Mouse (Mus musculus) T-helper 17 cell (primary cell): ENCODE results near the gene Tldc2.

ENCODE experiments used
- in situ Hi-C, 2 experiments: fragments of 300-600 bp; cut with MboI, MseI; formaldehyde crosslinking; loops; 1 replicate in 1 of 2; 2 replicates in 1 of 2; pipeline ENCODE4 v1.15.1; 2025; ENCODE audit warnings: high pct_unique_total_duplicates in 2 of 2

Tldc2 gene

DNA sequence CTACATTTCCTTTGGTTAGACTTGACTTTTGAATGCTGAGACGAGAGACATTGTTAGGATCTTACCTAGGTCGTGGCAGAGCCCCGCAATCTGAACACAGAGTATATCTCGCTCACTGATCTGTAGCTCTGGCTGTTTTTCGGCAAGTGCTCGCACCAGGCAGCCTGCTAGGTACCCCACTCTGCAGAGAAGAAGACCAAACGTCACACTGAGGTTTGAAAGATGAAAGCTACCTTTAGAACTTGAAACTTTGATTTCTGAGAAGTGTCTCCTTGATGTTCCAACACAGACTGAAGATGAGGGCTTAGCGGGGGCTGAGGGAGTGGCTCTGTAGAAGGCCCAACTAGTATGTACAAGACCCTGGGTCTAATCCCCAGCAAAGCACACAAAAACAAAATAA lies 34.9 kb downstream of the Tldc2 start:
- in situ Hi-C loops, result no loop called here

GRCm38 (mm10) chr2:157125246-157125645 lies 38.4 kb downstream of the Tldc2 start:
- in situ Hi-C loops, result loop anchor here in 1 of 2 experiments (5.0 kb wide), 1 partner anchor 77 kb away; the partner anchor contains the start of gene Rbl1

DNA sequence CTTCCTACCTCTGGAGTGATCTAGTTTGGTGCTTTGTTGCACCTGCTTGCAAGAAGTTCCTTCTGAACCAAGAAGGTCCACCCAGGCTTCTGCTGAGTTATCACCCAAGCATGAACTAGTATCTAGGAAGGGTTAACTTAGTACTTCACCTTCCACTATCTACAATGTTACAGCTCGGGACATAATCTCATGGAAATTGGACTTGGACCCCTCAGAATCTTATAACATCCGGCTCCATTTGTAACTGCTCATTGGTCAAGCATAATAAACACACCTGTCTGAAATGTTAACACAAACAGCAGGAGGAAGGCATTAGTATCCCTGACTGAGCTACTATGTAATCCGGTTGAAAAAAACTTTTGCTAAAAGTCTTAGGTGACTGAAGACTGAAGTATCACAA lies 40.5 kb downstream of the Tldc2 start:
- in situ Hi-C loops, result loop anchor here in 1 of 2 experiments (5.0 kb wide), 1 partner anchor 75 kb away; the partner anchor contains the start of gene Rbl1

- in situ Hi-C loops, result loop anchor here in 1 of 2 experiments (5.0 kb wide), 1 partner anchor 74 kb away; the partner anchor contains the start of gene Rbl1
Observed at GRCm38 (mm10) chr2:157128072-157128471, 41.2 kb downstream of the Tldc2 start.

DNA sequence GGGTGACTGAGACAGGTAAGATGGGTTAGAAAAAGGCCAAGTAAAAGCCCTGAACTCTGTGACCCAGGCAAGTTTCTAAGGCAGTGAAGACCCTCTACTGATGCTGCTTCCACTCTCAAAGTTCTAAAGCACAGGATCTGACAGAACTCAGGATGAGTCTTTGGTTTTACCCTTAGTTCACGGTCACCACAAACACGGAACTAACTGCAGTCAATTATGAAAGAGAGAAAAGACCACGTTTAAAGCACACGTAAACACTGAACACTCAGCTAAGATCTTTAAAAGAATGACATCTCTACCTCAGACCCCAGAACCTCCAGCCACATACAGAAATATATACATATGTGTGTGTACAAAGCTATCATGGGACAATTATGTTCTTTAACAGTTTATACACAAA lies 42.2 kb downstream of the Tldc2 start:
- in situ Hi-C loops, result loop anchor here in 1 of 2 experiments (5.0 kb wide), 1 partner anchor 73 kb away; the partner anchor contains the start of gene Rbl1

GRCm38 (mm10) chr2:157129601-157130164 lies 42.8 kb downstream of the Tldc2 start:
- in situ Hi-C loops, result loop anchor here in 1 of 2 experiments (5.0 kb wide), 2 partner anchors 73 to 1048 kb away; partner anchors contain the start of gene Rbl1

DNA sequence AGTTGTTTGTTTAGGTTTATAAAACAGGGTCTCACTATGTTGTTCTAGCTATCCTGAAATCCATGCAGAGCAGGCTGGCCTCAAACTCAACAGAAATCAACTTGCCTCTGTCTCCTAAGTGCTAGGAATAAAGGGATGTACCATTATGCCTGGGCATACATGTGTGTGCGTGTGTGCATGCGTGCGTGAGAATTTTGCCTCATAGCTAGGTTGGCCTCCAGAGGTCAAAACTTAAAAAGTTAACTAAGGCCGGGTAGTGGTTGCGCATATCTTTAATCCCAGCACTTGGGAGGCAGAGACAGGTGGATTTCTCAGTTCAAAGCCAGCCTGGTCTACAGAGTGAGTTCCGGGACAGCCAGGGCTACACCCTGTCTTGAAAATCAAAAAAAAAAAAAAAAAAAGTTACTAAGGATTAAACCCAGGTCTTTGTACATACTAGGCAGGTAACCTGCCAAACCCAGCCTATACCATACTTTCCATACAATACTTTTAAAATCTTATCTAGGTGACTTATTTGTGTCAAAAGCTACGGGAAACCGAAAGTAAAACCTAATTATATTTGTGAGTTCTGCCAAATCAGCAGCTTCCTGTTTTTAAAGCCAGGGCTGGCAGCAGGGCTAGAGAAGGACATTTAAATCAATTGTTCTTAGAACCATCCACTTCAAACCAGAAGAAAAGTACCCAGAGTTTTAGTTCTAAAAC lies 44.1 kb downstream of the Tldc2 start:
- in situ Hi-C loops, result loop anchor here in 1 of 2 experiments (5.0 kb wide), 1 partner anchor 1046 kb away; no protein-coding TSS in a partner anchor

DNA sequence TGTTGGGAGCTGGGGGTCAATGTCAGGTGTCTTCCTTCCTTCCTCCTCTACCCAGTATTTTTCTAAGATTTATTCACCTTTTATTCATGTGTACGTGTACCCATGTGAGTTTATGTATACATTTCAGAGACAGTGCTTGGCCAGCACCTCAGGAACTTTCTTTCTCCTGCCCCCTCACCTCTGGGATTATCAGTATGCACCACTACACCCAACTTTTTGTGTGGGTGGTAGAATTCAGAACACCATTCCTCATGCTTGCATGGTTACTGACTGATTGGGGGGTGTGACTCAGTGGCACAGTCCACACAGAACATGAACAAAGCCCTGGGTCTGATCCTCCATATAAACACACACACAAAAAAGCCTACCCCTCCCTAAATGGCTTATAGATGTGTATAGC lies 45.2 kb downstream of the Tldc2 start:
- in situ Hi-C loops, result loop anchor here in 1 of 2 experiments (5.0 kb wide), 1 partner anchor 1045 kb away; no protein-coding TSS in a partner anchor

GRCm38 (mm10) chr2:157132686-157133540 lies 46.1 kb downstream of the Tldc2 start:
- in situ Hi-C loops, result loop anchor here in 1 of 2 experiments (5.0 kb wide), 1 partner anchor 1044 kb away; no protein-coding TSS in a partner anchor

GRCm38 (mm10) chr2:157133769-157134478 lies 47.1 kb downstream of the Tldc2 start:
- in situ Hi-C loops, result loop anchor here in 1 of 2 experiments (5.0 kb wide), 1 partner anchor 1043 kb away; no protein-coding TSS in a partner anchor

DNA sequence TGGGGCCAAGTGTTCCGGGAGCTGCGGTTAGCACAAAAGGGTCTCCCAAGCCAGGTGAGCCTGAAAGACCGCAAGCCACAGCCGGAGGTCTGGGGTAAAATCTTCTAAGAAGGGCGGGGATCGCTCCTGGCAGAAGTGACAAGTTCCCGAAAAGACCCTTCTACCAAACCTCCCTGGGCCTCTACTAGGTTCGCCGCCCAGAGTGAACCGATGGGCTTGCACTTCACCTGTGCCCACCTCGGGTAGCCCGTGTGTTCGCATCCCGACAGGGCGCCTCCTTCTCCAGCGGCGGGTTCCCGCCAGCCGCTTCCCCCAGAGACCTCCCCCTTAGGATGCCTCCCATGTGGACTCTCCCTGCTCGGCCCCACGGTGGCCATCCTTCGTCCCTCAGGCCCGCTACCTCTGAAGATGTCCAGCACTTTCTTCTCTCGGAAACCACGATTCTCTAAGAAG lies 47.6 kb downstream of the Tldc2 start:
- in situ Hi-C loops, result loop anchor here in 1 of 2 experiments (5.0 kb wide), 1 partner anchor 1043 kb away; no protein-coding TSS in a partner anchor

- in situ Hi-C loops, result no loop called here
Observed at GRCm38 (mm10) chr2:157135014-157135413, 48.2 kb downstream of the Tldc2 start, which contains the start of gene Samhd1. Samhd1 (minus strand) TSS chr2:157135265.

GRCm38 (mm10) chr2:157135529-157136120 lies 48.8 kb downstream of the Tldc2 start:
- in situ Hi-C loops, result no loop called here

- in situ Hi-C loops, result no loop called here
Observed at GRCm38 (mm10) chr2:157136176-157136575, 49.3 kb downstream of the Tldc2 start.

DNA sequence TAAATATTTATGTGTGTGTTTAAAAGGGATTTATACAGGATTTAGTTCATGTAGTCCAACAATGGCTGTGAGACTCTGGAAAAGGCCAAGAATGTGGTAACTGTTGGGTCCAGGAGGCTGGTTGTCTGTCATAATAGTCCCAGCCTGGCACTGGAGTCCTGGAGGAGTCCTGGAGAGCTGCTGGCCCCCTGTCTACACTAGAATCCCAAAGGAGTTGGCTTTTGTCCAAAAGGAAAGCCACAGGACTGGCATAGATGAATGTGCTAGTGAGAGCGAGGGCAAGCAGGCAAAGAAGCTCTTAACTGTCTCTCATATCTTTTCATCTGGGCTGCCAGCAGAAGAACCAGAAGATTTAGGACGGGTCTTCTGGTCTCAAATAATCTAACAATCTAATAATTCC lies 49.8 kb downstream of the Tldc2 start:
- in situ Hi-C loops, result no loop called here

DNA sequence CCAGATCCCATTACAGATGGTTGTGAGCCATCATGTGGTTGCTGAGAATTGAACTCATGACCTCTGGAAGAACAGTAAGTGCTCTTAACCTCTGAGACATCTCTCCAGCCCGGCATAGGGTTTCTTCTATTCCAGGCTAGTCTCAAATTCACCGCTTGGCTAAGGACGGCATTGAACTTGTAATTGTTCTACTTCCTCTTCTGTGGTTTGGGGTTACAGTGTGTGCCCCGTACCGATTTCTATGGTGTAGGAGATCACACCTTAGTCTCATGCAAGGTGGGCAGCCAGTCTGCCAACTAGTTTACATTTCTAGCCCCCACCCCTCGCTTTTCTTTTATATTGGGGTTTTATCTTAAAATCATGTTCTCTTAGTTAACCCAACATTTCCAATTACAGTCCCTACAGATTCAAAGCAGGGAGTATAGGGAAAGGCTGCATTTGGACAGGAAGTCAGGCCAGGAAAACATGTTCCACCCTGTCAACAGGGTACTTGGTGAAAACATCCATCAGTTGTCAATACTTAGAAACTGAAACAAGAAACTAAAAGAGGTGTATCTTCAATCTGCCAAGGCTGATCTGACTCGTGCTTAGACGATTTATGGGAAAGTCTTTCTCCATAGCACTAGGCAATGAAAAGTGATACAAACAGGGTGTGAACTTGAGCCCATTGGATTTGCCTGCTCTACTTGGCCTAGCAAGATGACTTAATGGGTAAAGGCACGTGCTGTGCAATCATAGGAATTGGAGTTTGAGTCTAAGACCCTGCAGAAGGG lies 51.3 kb downstream of the Tldc2 start:
- in situ Hi-C loops, result no loop called here

GRCm38 (mm10) chr2:157138808-157139207 lies 52.0 kb downstream of the Tldc2 start:
- in situ Hi-C loops, result no loop called here

GRCm38 (mm10) chr2:157139251-157139802 lies 52.5 kb downstream of the Tldc2 start:
- in situ Hi-C loops, result no loop called here

GRCm38 (mm10) chr2:157141962-157142361 lies 55.1 kb downstream of the Tldc2 start:
- in situ Hi-C loops, result no loop called here
